Mouse (Mus musculus) CD4-positive, CD25-positive, alpha-beta regulatory T cell, adult 2 months (primary cell): ENCODE results near the gene Mcts1.

Source experiments
- DNase-seq: peaks from one replicate; pipeline ENCODE4 v3.0.0-alpha.2; 2012; ENCODE audit warnings: low read depth, low spot score

The Mcts1 gene

GRCm38 (mm10) chrX:38600177-38600994 lies at the start of gene Mcts1:
Gene Mcts1, plus strand, starts transcription at chrX:38600578.
- DNase-seq = peak; percentile 88

GRCm38 (mm10) chrX:38553255-38553654 lies 47.1 kb upstream of the Mcts1 start:
- no peak for DNase-seq

GRCm38 (mm10) chrX:38563941-38564541 lies 36.3 kb upstream of the Mcts1 start:
- DNase-seq = peak; percentile 47

- DNase-seq = peak; percentile 92
Observed at GRCm38 (mm10) chrX:38564542-38565175, 35.7 kb upstream of the Mcts1 start.

GRCm38 (mm10) chrX:38565176-38565542 lies 35.2 kb upstream of the Mcts1 start:
- no peak for DNase-seq

GRCm38 (mm10) chrX:38566521-38567205 lies 33.7 kb upstream of the Mcts1 start:
- DNase-seq = no peak

GRCm38 (mm10) chrX:38576078-38576477 lies 24.3 kb upstream of the Mcts1 start, which contains the start of gene Cul4b:
Gene Cul4b, minus strand, starts transcription at chrX:38576196.
- no peak for DNase-seq

GRCm38 (mm10) chrX:38581140-38581539 lies 19.2 kb upstream of the Mcts1 start:
- DNase-seq = no peak

GRCm38 (mm10) chrX:38583261-38583660 lies 17.1 kb upstream of the Mcts1 start:
- DNase-seq = no peak

GRCm38 (mm10) chrX:38589827-38590226 lies 10.6 kb upstream of the Mcts1 start:
- DNase-seq = no peak

GRCm38 (mm10) chrX:38591749-38592148 lies 8.6 kb upstream of the Mcts1 start:
- DNase-seq = no peak

- DNase-seq = no peak
Observed at GRCm38 (mm10) chrX:38593180-38593889, 7.0 kb upstream of the Mcts1 start.

GRCm38 (mm10) chrX:38600995-38601369 lies 604 bp downstream of the Mcts1 start:
- DNase-seq = peak; percentile 58

- peak; percentile 95 for DNase-seq
Observed at GRCm38 (mm10) chrX:38634801-38635637, 34.6 kb downstream of the Mcts1 start, which contains the start of gene C1galt1c1. Gene C1galt1c1, minus strand, starts transcription at chrX:38635087.

- no peak for DNase-seq
Observed at GRCm38 (mm10) chrX:38635638-38635931, 35.2 kb downstream of the Mcts1 start.

GRCm38 (mm10) chrX:38641435-38641834 lies 41.1 kb downstream of the Mcts1 start:
- DNase-seq = no peak

GRCm38 (mm10) chrX:38642183-38642582 lies 41.8 kb downstream of the Mcts1 start:
- DNase-seq = no peak

GRCm38 (mm10) chrX:38650404-38651039 lies 50.1 kb downstream of the Mcts1 start:
- peak; percentile 28 for DNase-seq

- DNase-seq = no peak
Observed at GRCm38 (mm10) chrX:38651167-38651566, 50.8 kb downstream of the Mcts1 start.

GRCm38 (mm10) chrX:38653181-38653580 lies 52.8 kb downstream of the Mcts1 start:
- DNase-seq = peak; percentile 14
